Mouse (Mus musculus) MEL (cell line): ENCODE results near the gene Kpnb1. TPM values are rescaled to one million over a fixed set of nuclear protein-coding genes. Genes with fewer than 3 reads are reported as not detected.

Experiments used
- DNase-seq: peaks from one replicate; pipeline ENCODE4 v3.0.0; 2011; ENCODE audit warnings: low read depth, low spot score
- H3K27ac ChIP-seq: 2 replicates; pipeline ENCODE4 v1.5.1; 2012; ENCODE audit warnings: low read depth, mild to moderate bottlenecking, control low read depth, low read length, moderate library complexity; ENCODE audit not compliant: control insufficient read depth
- H3K27me3 ChIP-seq, 2 experiments: fragments of 150-350 bp in 1 of 2; sonication (generic) in 1 of 2; 2 replicates each; pipeline ENCODE4 v1.6.1; 2012; ENCODE audit warnings: low read length in 2 of 2, mild to moderate bottlenecking in 2 of 2, improper control_type of control experiment in 1 of 2, moderate library complexity in 1 of 2; ENCODE audit not compliant: insufficient read depth in 2 of 2, control insufficient read depth in 1 of 2
- H3K36me3 ChIP-seq, 2 experiments: 2 replicates each; pipeline ENCODE4 v1.6.1; 2012 to 2014; ENCODE audit warnings: low read length in 2 of 2, improper control_type of control experiment in 1 of 2, inconsistent platforms in 1 of 2, mild to moderate bottlenecking in 1 of 2; ENCODE audit not compliant: insufficient read depth in 2 of 2, control insufficient read depth in 1 of 2
- H3K4me1 ChIP-seq, 2 experiments: fragments of 150-350 bp in 1 of 2; sonication (generic) in 1 of 2; 2 replicates each; pipeline ENCODE4 v1.6.1; 2012; ENCODE audit warnings: low read length in 2 of 2, improper control_type of control experiment in 1 of 2, mild to moderate bottlenecking in 1 of 2; ENCODE audit not compliant: insufficient read depth in 2 of 2, control insufficient read depth in 1 of 2
- H3K4me3 ChIP-seq, 2 experiments: fragments of 150-350 bp in 1 of 2; sonication (generic) in 1 of 2; 2 replicates each; pipeline ENCODE4 v1.5.1; 2012; ENCODE audit warnings: low read depth in 2 of 2, low read length in 2 of 2, mild to moderate bottlenecking in 2 of 2, moderate library complexity in 2 of 2, control low read depth in 1 of 2, improper control_type of control experiment in 1 of 2; ENCODE audit not compliant: control insufficient read depth in 1 of 2, insufficient read depth in 1 of 2
- H3K79me2 ChIP-seq: 2 replicates; pipeline ENCODE4 v1.6.1; 2012; ENCODE audit warnings: mild to moderate bottlenecking, low read length, moderate library complexity; ENCODE audit not compliant: control insufficient read depth, poor library complexity, insufficient read depth
- H3K9ac ChIP-seq: 2 replicates; pipeline ENCODE4 v1.6.1; 2012; ENCODE audit warnings: low read depth, mild to moderate bottlenecking, control low read depth, low read length, moderate library complexity; ENCODE audit not compliant: control insufficient read depth, poor library complexity, severe bottlenecking
- H3K9me3 ChIP-seq: fragments of 150-350 bp; sonication (generic); replicated peaks from 2 replicates; pipeline ENCODE4 v1.6.1; 2012; ENCODE audit warnings: mild to moderate bottlenecking, low read length, improper control_type of control experiment, moderate library complexity; ENCODE audit not compliant: insufficient read depth
- CHD1 ChIP-seq: IDR thresholded peaks from 2 replicates; pipeline ENCODE4 v1.6.1; 2012; ENCODE audit warnings: low read depth, mild to moderate bottlenecking, inconsistent platforms, low read length, improper control_type of control experiment
- CHD2 ChIP-seq: IDR thresholded peaks from 2 replicates; pipeline ENCODE4 v1.6.1; 2011; ENCODE audit warnings: low read length, improper control_type of control experiment
- E2F4 ChIP-seq: IDR thresholded peaks from 2 replicates; pipeline ENCODE4 v1.6.1; 2011; ENCODE audit warnings: low read depth, low read length, improper control_type of control experiment, borderline replicate concordance
- GABPA ChIP-seq: IDR thresholded peaks from 2 replicates; pipeline ENCODE4 v1.6.1; 2012; ENCODE audit warnings: low read depth, mild to moderate bottlenecking, inconsistent platforms, low read length, improper control_type of control experiment, moderate library complexity
- GATA1 ChIP-seq: IDR thresholded peaks from 2 replicates; pipeline ENCODE4 v1.6.1; 2011; ENCODE audit warnings: low read depth, low read length, improper control_type of control experiment
- KAT2A ChIP-seq: conservative IDR thresholded peaks from 2 replicates; pipeline ENCODE4 v1.6.1; 2012; ENCODE audit warnings: low read depth, low read length, improper control_type of control experiment, inconsistent platforms
- MEF2A ChIP-seq: IDR thresholded peaks from 2 replicates; pipeline ENCODE4 v1.6.1; 2014; ENCODE audit warnings: low read depth, mild to moderate bottlenecking, inconsistent platforms, low read length, improper control_type of control experiment; ENCODE audit not compliant: poor library complexity, insufficient replicate concordance, severe bottlenecking; ENCODE audit errors: extremely low read depth
- MYB ChIP-seq: IDR thresholded peaks from 2 replicates; pipeline ENCODE4 v1.6.1; 2011; ENCODE audit warnings: mild to moderate bottlenecking, low read depth, low read length, improper control_type of control experiment
- MYC ChIP-seq: IDR thresholded peaks from 2 replicates; pipeline ENCODE4 v1.6.1; 2011; ENCODE audit warnings: low read depth, mild to moderate bottlenecking, low read length, improper control_type of control experiment, moderate library complexity
- NELFE ChIP-seq: IDR thresholded peaks from 2 replicates; pipeline ENCODE4 v1.6.1; 2011; ENCODE audit warnings: low read depth, low read length, improper control_type of control experiment
- SMC3 ChIP-seq: IDR thresholded peaks from 2 replicates; pipeline ENCODE4 v1.6.1; 2011; ENCODE audit warnings: low read depth, low read length, improper control_type of control experiment
- TCF12 ChIP-seq: IDR thresholded peaks from 2 replicates; pipeline ENCODE4 v1.6.1; 2014; ENCODE audit warnings: low read depth, mild to moderate bottlenecking, inconsistent platforms, low read length, improper control_type of control experiment, moderate library complexity
- ZC3H11A ChIP-seq: IDR thresholded peaks from 2 replicates; pipeline ENCODE4 v1.6.1; 2012; ENCODE audit warnings: low read depth, mild to moderate bottlenecking, inconsistent platforms, low read length, improper control_type of control experiment
- ZKSCAN1 ChIP-seq: IDR thresholded peaks from 2 replicates; pipeline ENCODE4 v1.6.1; 2012; ENCODE audit warnings: low read depth, mild to moderate bottlenecking, inconsistent platforms, low read length, improper control_type of control experiment, moderate library complexity
- ZMIZ1 ChIP-seq: IDR thresholded peaks from 2 replicates; pipeline ENCODE4 v1.6.1; 2012; ENCODE audit warnings: low read depth, mild to moderate bottlenecking, inconsistent platforms, low read length, improper control_type of control experiment, moderate library complexity
- polyA plus RNA-seq, 2 experiments: library from polyadenylated mRNA; stranded (reverse) in 1 of 2; unstranded in 1 of 2; fragments of >175 nt in 1 of 2; fragments of >200 nt in 1 of 2; gene quantifications; 2 replicates each; pipeline versions ENCODE4 v1.2.1 to v1.2.4; 2012; ENCODE audit warnings: low replicate concordance in 2 of 2, low read depth in 1 of 2; ENCODE audit not compliant: insufficient read length in 2 of 2, insufficient read depth in 1 of 2, missing spikeins in 1 of 2
- total RNA-seq: library from RNA; depleted of rRNA; stranded (reverse); fragments of 300-350 nt; gene quantifications from 2 replicates; pipeline ENCODE4 v1.2.3, GENCODE M21; 2012

Gene Kpnb1
- total and polyA plus RNA-seq, 3 experiments: 237 to 463 (median 275) TPM

GRCm38 (mm10) chr11:97140811-97141210 lies 46.9 kb downstream of the Kpnb1 start:
- no peak overlapping the region for H3K27ac ChIP-seq
- no peaks in the 10 kb centered on the region for H3K27me3 ChIP-seq
- no peaks in the 10 kb centered on the region for H3K79me2 ChIP-seq
- peaks cover 0 to 5% of the 10 kb centered on the region in 2 experiments; a peak in 1 of 4 replicates for H3K4me1 ChIP-seq
- H3K9ac ChIP-seq: no peak overlapping the region
- H3K36me3 ChIP-seq: peaks cover 0 to 1% of the 10 kb centered on the region in 2 experiments; a peak in 1 of 4 replicates
- no peak for DNase-seq
- TF ChIP-seq TCF12 (no peak), ZC3H11A (no peak), ZMIZ1 (no peak), E2F4 (no peak), CHD1 (no peak), MYC (no peak)
- H3K4me3 ChIP-seq: no peak overlapping the region
- H3K9me3 ChIP-seq: no peaks in the 10 kb centered on the region

DNA sequence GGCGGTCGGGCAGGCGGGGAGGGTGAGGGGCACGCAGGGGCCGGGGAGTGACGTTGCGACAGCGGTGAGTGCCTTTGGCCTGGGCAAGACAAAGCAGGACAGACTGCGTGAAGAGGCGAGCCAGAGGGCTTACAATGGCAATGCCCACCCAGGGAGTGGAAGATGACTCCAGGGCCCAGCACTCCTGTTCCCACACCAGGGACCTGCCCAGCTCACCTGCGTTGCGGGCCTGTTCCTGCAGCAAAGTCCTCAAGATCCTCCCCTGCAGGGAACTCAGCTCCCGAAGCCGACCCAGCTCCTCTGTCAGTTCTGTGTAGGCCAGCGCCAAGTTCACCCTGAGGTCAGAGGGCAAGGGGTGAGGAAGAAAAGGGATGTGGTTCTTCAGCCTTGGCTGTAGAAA lies 48.4 kb downstream of the Kpnb1 start:
- Histone ChIP-seq H3K36me3 (peaks cover 0 to 1% of the 10 kb centered on the region in 2 experiments; a peak in 1 of 4 replicates), H3K9me3 (no peaks in the 10 kb centered on the region), H3K4me1 (peaks cover 0 to 5% of the 10 kb centered on the region in 2 experiments; a peak in 1 of 4 replicates), H3K27ac (no peak overlapping the region), H3K27me3 (no peaks in the 10 kb centered on the region), H3K9ac (no peak overlapping the region), H3K79me2 (no peaks in the 10 kb centered on the region), H3K4me3 (no peak overlapping the region)
- TF ChIP-seq GABPA: no peak
- TF ChIP-seq KAT2A: no peak
- no peak for TF ChIP-seq MYB
- TF ChIP-seq E2F4: no peak
- DNase-seq: no peak

GRCm38 (mm10) chr11:97138554-97139226 lies 49.0 kb downstream of the Kpnb1 start:
- Histone ChIP-seq H3K4me1 (peaks cover 0 to 5% of the 10 kb centered on the region in 2 experiments; a peak in 1 of 4 replicates), H3K36me3 (peaks cover 0 to 1% of the 10 kb centered on the region in 2 experiments; a peak in 1 of 4 replicates), H3K27me3 (no peaks in the 10 kb centered on the region), H3K79me2 (no peaks in the 10 kb centered on the region), H3K4me3 (no peak overlapping the region), H3K9me3 (no peaks in the 10 kb centered on the region), H3K9ac (no peak overlapping the region), H3K27ac (no peak overlapping the region)
- no peak for DNase-seq
- TF ChIP-seq CHD1 (no peak), ZKSCAN1 (no peak), ZC3H11A (no peak), MEF2A (no peak), NELFE (no peak), MYC (no peak), GATA1 (no peak), SMC3 (no peak), CHD2 (no peak)
